Mouse (Mus musculus) ES-E14 (cell line): ENCODE data around the gene Cemip. TPM values are rescaled to one million over a fixed set of nuclear protein-coding genes. Genes with fewer than 3 reads are reported as not detected.

ENCODE experiments used
- DNase-seq: peaks from one replicate; pipeline ENCODE4 v3.0.0-alpha.2; 2013; ENCODE audit warnings: low read depth, low spot score
- H3K27ac ChIP-seq: 2 replicates; pipeline ENCODE4 v1.5.1; 2012; ENCODE audit warnings: low read depth, mild to moderate bottlenecking, low read length, moderate library complexity, mixed read lengths; ENCODE audit not compliant: poor library complexity, insufficient read depth, severe bottlenecking
- H3K36me3 ChIP-seq: 2 replicates; pipeline ENCODE4 v1.6.1; 2012; ENCODE audit warnings: mild to moderate bottlenecking, low read length, moderate library complexity, mixed read lengths; ENCODE audit not compliant: control insufficient read depth, poor library complexity, insufficient read depth, severe bottlenecking
- H3K4me1 ChIP-seq, 2 experiments: fragments of 150-350 bp in 1 of 2; sonication (generic) in 1 of 2; 2 replicates each; pipeline ENCODE4 v1.6.1; 2012; ENCODE audit warnings: low read length in 2 of 2, mild to moderate bottlenecking in 1 of 2, mixed read lengths in 1 of 2; ENCODE audit not compliant: control insufficient read depth in 2 of 2, insufficient read depth in 2 of 2, poor library complexity in 1 of 2
- H3K4me3 ChIP-seq, 2 experiments: fragments of 150-350 bp in 1 of 2; sonication (generic) in 1 of 2; 2 replicates each; pipeline ENCODE4 v1.5.1; 2012; ENCODE audit warnings: low read length in 2 of 2, low read depth in 1 of 2, mild to moderate bottlenecking in 1 of 2, mixed read lengths in 1 of 2; ENCODE audit not compliant: insufficient read depth in 1 of 2, poor library complexity in 1 of 2, severe bottlenecking in 1 of 2
- H3K9ac ChIP-seq: 2 replicates; pipeline ENCODE4 v1.6.1; 2012; ENCODE audit warnings: low read depth, mild to moderate bottlenecking, low read length, mixed read lengths; ENCODE audit not compliant: poor library complexity, insufficient read depth, severe bottlenecking
- H3K9me3 ChIP-seq: fragments of 150-350 bp; sonication (generic); 2 replicates; pipeline ENCODE4 v1.6.1; 2012; ENCODE audit warnings: low read depth, mild to moderate bottlenecking, low read length; ENCODE audit not compliant: control insufficient read depth, insufficient read depth
- CHD2 ChIP-seq: IDR thresholded peaks from 2 replicates; pipeline ENCODE4 v1.6.1; 2014; ENCODE audit warnings: mild to moderate bottlenecking, low read depth, low read length, inconsistent platforms
- HCFC1 ChIP-seq: IDR thresholded peaks from 2 replicates; pipeline ENCODE4 v1.6.1; 2012; ENCODE audit warnings: low read length, inconsistent platforms, borderline replicate concordance; ENCODE audit not compliant: insufficient read depth
- MAFK ChIP-seq: IDR thresholded peaks from 2 replicates; pipeline ENCODE4 v1.6.1; 2014; ENCODE audit warnings: mild to moderate bottlenecking, low read depth, low read length, inconsistent platforms; ENCODE audit not compliant: insufficient read depth
- ZC3H11A ChIP-seq: IDR thresholded peaks from 2 replicates; pipeline ENCODE4 v1.6.1; 2012; ENCODE audit warnings: low read depth, mild to moderate bottlenecking, inconsistent platforms, low read length, borderline replicate concordance
- ZNF384 ChIP-seq: IDR thresholded peaks from 2 replicates; pipeline ENCODE4 v1.6.1; 2012; ENCODE audit warnings: low read depth, low read length, inconsistent platforms
- in situ Hi-C, 2 experiments: fragments of 600-800 bp; cut with MboI; formaldehyde crosslinking; loops; one replicate each; pipeline ENCODE4 v1.15.1; 2025; ENCODE audit warnings: low sequenced_read_pairs in 2 of 2, inconsistent platforms in 1 of 2; ENCODE audit not compliant: unreplicated experiment in 2 of 2
- total RNA-seq: library from RNA; depleted of rRNA; stranded (reverse); fragments of 300-350 nt; gene quantifications from 2 replicates; pipeline ENCODE4 v1.2.3, GENCODE M21; 2012

Gene Cemip
- total RNA-seq, 1 experiment, result 3.9 TPM

- no peak overlapping the region for H3K27ac ChIP-seq
- no peak overlapping the region for H3K9ac ChIP-seq
- no peak for TF ChIP-seq HCFC1
- no peak for TF ChIP-seq CHD2
- TF ChIP-seq ZC3H11A, result no peak
- no peak for TF ChIP-seq ZNF384
- TF ChIP-seq MAFK, result no peak
- no peaks in the 10 kb centered on the region for H3K9me3 ChIP-seq
- no peaks in the 10 kb centered on the region for H3K36me3 ChIP-seq
- in situ Hi-C loops, result no loop called here
- H3K4me3 ChIP-seq, result no peak overlapping the region
- no peak for DNase-seq
- H3K4me1 ChIP-seq, result no peaks in the 10 kb centered on the region
These were observed 17.4 kb downstream of the Cemip start for GRCm38 (mm10) chr7:84068931-84069330.

- TF ChIP-seq MAFK, result no peak
- TF ChIP-seq ZC3H11A, result no peak
- no peak for TF ChIP-seq HCFC1
- TF ChIP-seq ZNF384, result no peak
- TF ChIP-seq CHD2, result no peak
- no peak overlapping the region for H3K27ac ChIP-seq
- in situ Hi-C loops, result no loop called here
These were observed 26.5 kb downstream of the Cemip start for GRCm38 (mm10) chr7:84059799-84060198.

GRCm38 (mm10) chr7:84055961-84056629 lies 30.2 kb downstream of the Cemip start:
- TF ChIP-seq CHD2, result no peak
- TF ChIP-seq ZNF384, result no peak
- no peak for TF ChIP-seq MAFK
- TF ChIP-seq ZC3H11A, result no peak
- no peak for TF ChIP-seq HCFC1
- no peak overlapping the region for H3K4me3 ChIP-seq
- no peak overlapping the region for H3K9ac ChIP-seq
- H3K9me3 ChIP-seq, result no peaks in the 10 kb centered on the region
- no peaks in the 10 kb centered on the region for H3K4me1 ChIP-seq
- DNase-seq, result no peak
- H3K27ac ChIP-seq, result no peak overlapping the region
- in situ Hi-C loops, result no loop called here
- no peaks in the 10 kb centered on the region for H3K36me3 ChIP-seq

More at GRCm38 (mm10) chr7:84059799-84060198, 26.5 kb downstream of the Cemip start:
- no peak for DNase-seq
- no peak overlapping the region for H3K9ac ChIP-seq
- no peaks in the 10 kb centered on the region for H3K4me1 ChIP-seq
- no peaks in the 10 kb centered on the region for H3K36me3 ChIP-seq
- H3K9me3 ChIP-seq, result no peaks in the 10 kb centered on the region
- H3K4me3 ChIP-seq, result no peak overlapping the region

- Histone ChIP-seq H3K36me3 (no peaks in the 10 kb centered on the region), H3K9ac (no peak overlapping the region), H3K27ac (no peak overlapping the region), H3K9me3 (no peaks in the 10 kb centered on the region), H3K4me1 (no peaks in the 10 kb centered on the region), H3K4me3 (no peak overlapping the region)
- in situ Hi-C loops, result no loop called here
- TF ChIP-seq HCFC1 (no peak), CHD2 (no peak), ZC3H11A (no peak), MAFK (no peak)
- no peak for DNase-seq
These were observed 32.4 kb downstream of the Cemip start for GRCm38 (mm10) chr7:84053856-84054255.

- Histone ChIP-seq H3K27ac (no peak overlapping the region), H3K9ac (no peak overlapping the region), H3K4me3 (no peak overlapping the region), H3K9me3 (no peaks in the 10 kb centered on the region), H3K4me1 (no peaks in the 10 kb centered on the region), H3K36me3 (no peaks in the 10 kb centered on the region)
- in situ Hi-C loops, result no loop called here
- no peak for TF ChIP-seq ZC3H11A
- no peak for TF ChIP-seq CHD2
- no peak for TF ChIP-seq MAFK
- TF ChIP-seq HCFC1, result no peak
- no peak for DNase-seq
These were observed 34.9 kb downstream of the Cemip start for GRCm38 (mm10) chr7:84051423-84051822.
